Mouse (Mus musculus): ENCODE results near the gene Vps37b.

Gene Vps37b

GRCm38 (mm10) chr5:124024677-124025076 lies 7.4 kb downstream of the Vps37b start:
- DNase-seq (ENCODE audit: low spot score in 2 of 2), result no peak

- no peak for DNase-seq (ENCODE audit: low spot score in 2 of 2)
Observed at GRCm38 (mm10) chr5:124022365-124022764, 9.7 kb downstream of the Vps37b start.

GRCm38 (mm10) chr5:124021701-124022100 lies 10.4 kb downstream of the Vps37b start:
- DNase-seq (ENCODE audit: low spot score in 2 of 2), result no peak

- DNase-seq (ENCODE audit: low spot score in 2 of 2), result no peak
Observed at GRCm38 (mm10) chr5:124021148-124021547, 10.9 kb downstream of the Vps37b start.

- DNase-seq (ENCODE audit: low spot score in 2 of 2), result peak in 1 of 2 experiments; percentile 62
Observed at GRCm38 (mm10) chr5:124019348-124020216, 12.5 kb downstream of the Vps37b start.

GRCm38 (mm10) chr5:124018651-124019050 lies 13.4 kb downstream of the Vps37b start:
- DNase-seq (ENCODE audit: low spot score in 2 of 2), result no peak

GRCm38 (mm10) chr5:124017941-124018340 lies 14.1 kb downstream of the Vps37b start:
- DNase-seq (ENCODE audit: low spot score in 2 of 2), result no peak

GRCm38 (mm10) chr5:124016291-124016821 lies 15.7 kb downstream of the Vps37b start:
- DNase-seq (ENCODE audit: low spot score in 2 of 2), result no peak

- DNase-seq (ENCODE audit: low spot score in 2 of 2), result no peak
Observed at GRCm38 (mm10) chr5:124015727-124016126, 16.3 kb downstream of the Vps37b start.

GRCm38 (mm10) chr5:124014791-124015251 lies 17.2 kb downstream of the Vps37b start:
- DNase-seq (ENCODE audit: low spot score in 2 of 2), result no peak

- DNase-seq (ENCODE audit: low spot score in 2 of 2), result no peak
Observed at GRCm38 (mm10) chr5:124014180-124014579, 17.9 kb downstream of the Vps37b start.

GRCm38 (mm10) chr5:124013747-124014146 lies 18.3 kb downstream of the Vps37b start:
- DNase-seq (ENCODE audit: low spot score in 2 of 2), result no peak

- no peak for DNase-seq (ENCODE audit: low spot score in 2 of 2)
Observed at GRCm38 (mm10) chr5:124012885-124013284, 19.2 kb downstream of the Vps37b start.

- no peak for DNase-seq (ENCODE audit: low spot score in 2 of 2)
Observed at GRCm38 (mm10) chr5:124011927-124012326, 20.1 kb downstream of the Vps37b start.

- DNase-seq (ENCODE audit: low spot score in 2 of 2), result peak; percentile 63 to 75
Observed at GRCm38 (mm10) chr5:124010910-124011655, 21.0 kb downstream of the Vps37b start.

- DNase-seq (ENCODE audit: low spot score in 2 of 2), result no peak
Observed at GRCm38 (mm10) chr5:124010077-124010476, 22.0 kb downstream of the Vps37b start.

- DNase-seq (ENCODE audit: low spot score in 2 of 2), result no peak
Observed at GRCm38 (mm10) chr5:124006891-124007491, 25.1 kb downstream of the Vps37b start.

- DNase-seq (ENCODE audit: low spot score in 2 of 2), result no peak
Observed at GRCm38 (mm10) chr5:124006082-124006873, 25.8 kb downstream of the Vps37b start.

GRCm38 (mm10) chr5:124005591-124005990 lies 26.5 kb downstream of the Vps37b start:
- DNase-seq (ENCODE audit: low spot score in 2 of 2), result no peak

GRCm38 (mm10) chr5:124005151-124005500 lies 26.9 kb downstream of the Vps37b start:
- no peak for DNase-seq (ENCODE audit: low spot score in 2 of 2)

All from urinary bladder, postnatal 4 days (tissue).